Mouse (Mus musculus) urinary bladder, adult 2 months (tissue): ENCODE data around the gene Tspyl3. TPM values are rescaled to one million over a fixed set of nuclear protein-coding genes. Genes with fewer than 3 reads are reported as not detected.

Experiments used
- DNase-seq: peaks from one replicate; pipeline ENCODE4 v3.0.0; 2022; ENCODE audit warnings: low spot score
- polyA plus RNA-seq: library from polyadenylated mRNA; depleted of rRNA; stranded (reverse); fragments of >200 nt; gene quantifications from 2 replicates; pipeline ENCODE4 v1.2.3, GENCODE M21; 2012; rRNA removed

Gene Tspyl3
- polyA plus RNA-seq, 1 experiment, result 4.7 TPM

DNA sequence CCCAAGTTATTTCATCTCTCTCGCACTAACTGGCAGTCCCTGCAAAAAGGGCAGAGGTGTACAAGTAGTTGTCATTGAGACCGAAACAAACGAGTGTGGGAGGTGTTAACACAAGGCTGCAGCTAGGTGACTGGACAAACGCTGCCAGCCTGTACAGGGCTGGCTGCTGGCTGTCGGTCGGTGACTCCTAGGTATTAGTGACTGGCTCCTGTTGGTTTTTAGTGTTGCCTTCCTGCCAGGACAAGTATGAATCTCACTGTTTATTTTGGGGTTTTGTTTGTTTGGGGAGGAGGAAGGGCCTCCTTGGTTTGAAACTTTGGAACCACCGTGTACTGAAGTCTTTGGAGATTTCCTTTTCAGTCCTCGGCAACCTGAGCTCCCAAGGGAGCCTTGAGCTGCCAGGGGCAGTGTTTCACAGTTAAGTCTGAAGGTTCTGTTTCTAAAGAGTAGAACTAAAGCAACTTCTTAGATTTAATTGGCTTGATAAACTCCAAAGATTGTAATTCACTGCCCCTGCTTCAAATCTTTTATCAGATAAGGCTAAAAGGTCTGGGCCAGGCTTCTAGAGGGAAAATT lies 49.2 kb downstream of the Tspyl3 start:
- no peak for DNase-seq

Other genes starting within 250 kb of the Tspyl3 start
- gene Pdrg1, start 210.0 kb downstream of the Tspyl3 start, polyA plus RNA-seq, result 96.1 and 115 TPM in 2 replicates
- 0.03 and 0.04 TPM in 2 replicates for gene Xkr7, start 193.6 kb downstream of the Tspyl3 start, polyA plus RNA-seq
- gene Ccm2l, start 159.5 kb downstream of the Tspyl3 start, polyA plus RNA-seq, result 12.4 and 15.5 TPM in 2 replicates
- 4.0 and 4.3 TPM in 2 replicates for gene Hck, start 117.0 kb downstream of the Tspyl3 start, polyA plus RNA-seq
- gene Tm9sf4, start 64.1 kb downstream of the Tspyl3 start, polyA plus RNA-seq, result 32.9 and 40.1 TPM in 2 replicates
- 5.2 and 8.8 TPM in 2 replicates for gene Plagl2, start 16.0 kb upstream of the Tspyl3 start, polyA plus RNA-seq
- gene Pofut1, start 16.1 kb upstream of the Tspyl3 start, polyA plus RNA-seq, result 29.7 and 29.8 TPM in 2 replicates
- gene Kif3b, start 66.0 kb upstream of the Tspyl3 start, polyA plus RNA-seq, result 14.5 TPM in 2 replicates
- 14.5 and 19.3 TPM in 2 replicates for gene Asxl1, start 120.4 kb upstream of the Tspyl3 start, polyA plus RNA-seq